Mouse (Mus musculus) right cerebral cortex, adult 2 months (tissue): ENCODE data around the gene Kpna6.
A peak's percentile ranks its signal among the peaks of the same experiment; 100 is the strongest.

Experiments
- DNase-seq, 2 experiments: peaks; one replicate each; pipeline ENCODE4 v3.0.0; 2021 to 2022; ENCODE audit warnings: low spot score in 2 of 2

Gene Kpna6

DNA sequence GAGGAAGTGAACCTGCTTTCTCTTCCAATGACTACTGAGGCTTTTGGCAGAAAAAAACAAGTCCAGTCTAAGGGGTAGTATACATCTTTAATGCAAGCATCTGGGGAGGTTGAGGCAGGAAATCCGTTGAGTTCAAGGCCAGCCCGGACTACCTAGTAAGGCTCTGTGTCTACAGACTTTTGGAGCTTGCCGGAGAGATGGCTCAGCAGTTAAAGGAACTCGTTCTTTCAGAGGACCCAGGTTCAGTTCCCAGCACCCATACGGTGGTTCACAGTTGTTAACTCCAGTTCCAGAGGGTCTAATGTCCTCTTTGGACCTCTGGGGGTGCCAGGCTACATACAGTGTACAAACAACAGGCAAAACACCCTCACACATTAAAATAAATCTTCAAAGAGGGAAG lies 54.5 kb downstream of the Kpna6 start:
- no peak for DNase-seq

DNA sequence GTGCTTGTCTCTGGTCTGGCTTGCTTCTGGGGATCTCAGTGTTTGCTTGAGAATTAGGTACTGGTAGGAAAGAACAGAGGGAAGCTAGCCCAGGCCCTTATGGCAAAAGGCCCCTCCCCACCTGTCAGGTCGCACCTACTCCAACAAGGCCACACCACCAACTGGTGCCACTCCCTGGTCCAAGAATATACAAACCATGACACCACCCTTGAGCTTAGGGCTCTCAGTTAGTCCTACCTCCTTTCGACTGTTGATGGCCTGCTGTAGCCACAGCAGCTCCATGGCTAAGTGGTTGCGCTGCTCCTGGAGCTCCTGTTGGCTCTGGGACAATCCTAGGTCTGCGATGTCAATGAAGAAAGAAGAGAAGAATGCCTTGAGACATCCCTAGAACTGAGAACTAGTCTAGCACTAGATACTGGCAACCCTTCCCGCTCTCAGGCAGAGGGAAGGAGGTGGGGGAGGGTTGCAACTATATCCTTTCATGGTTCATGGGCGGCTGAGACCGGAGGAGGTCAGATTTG lies 55.4 kb downstream of the Kpna6 start:
- no peak for DNase-seq

DNA sequence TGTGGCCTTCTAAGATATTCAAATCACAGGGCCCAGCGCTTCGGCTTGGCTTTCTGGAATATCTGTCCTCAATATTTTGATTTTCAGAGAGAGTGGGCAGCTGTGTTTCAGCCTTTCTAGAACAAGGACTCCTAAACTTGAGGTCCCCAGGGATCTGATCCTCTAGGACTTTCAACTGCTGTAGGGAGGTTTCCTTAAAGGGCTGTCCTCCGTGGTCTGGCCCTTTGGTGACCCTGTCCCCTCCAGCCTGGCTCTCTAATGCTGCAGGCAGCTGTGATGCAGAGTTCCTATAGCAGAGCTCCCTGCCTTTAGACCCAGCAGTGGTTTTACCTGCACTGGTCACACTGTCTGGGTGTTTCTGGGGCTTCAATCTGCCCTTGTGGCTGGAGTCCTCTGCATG lies 55.9 kb downstream of the Kpna6 start:
- no peak for DNase-seq

DNA sequence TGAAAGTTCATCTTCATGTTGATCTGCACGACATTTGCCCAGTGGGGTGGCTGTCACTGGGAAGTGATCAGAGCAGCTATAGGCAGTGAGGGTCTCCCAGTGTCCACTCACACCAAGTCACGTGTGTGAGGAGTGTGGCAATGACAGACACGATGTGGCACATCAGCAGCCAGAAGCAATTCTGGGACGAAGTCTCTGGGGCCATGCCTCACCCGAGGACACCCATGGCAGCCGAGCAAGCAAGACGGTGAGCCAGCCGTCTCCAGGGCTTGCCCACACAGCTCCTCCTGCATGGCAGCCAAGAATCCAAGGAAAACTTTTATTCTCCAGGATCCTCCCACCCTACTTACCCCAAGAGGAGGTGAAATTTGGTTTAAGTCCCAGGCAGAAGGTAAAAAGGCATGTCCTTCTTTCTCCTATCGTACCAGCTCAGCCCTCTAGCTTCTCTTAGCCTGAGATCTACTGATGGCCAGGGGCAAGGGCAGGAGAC lies 56.7 kb downstream of the Kpna6 start:
- DNase-seq = no peak

DNA sequence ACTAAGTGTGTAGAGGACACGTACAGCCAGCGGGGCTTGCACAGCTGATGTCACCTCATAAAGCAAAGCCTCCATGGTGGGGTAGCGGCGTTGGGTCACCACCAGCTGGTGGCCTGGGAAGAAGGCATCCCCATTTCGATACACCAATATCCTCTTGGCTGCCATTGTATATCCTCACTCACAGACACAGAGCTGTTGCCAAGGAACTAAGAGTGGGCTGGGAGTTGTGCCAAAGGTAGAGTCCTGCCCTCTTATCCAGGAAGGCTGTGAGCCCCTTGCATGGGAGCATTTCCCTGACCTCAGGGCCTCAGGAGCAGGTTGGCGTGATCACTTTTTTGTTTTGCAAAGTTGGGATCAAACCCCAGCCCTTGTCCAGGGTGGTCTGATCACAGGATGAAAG lies 58.5 kb downstream of the Kpna6 start, which contains the start of gene Dcdc2b:
TSS of gene Dcdc2b (minus strand) at position 165 of the 400 bp plus-strand sequence.
- DNase-seq = no peak

DNA sequence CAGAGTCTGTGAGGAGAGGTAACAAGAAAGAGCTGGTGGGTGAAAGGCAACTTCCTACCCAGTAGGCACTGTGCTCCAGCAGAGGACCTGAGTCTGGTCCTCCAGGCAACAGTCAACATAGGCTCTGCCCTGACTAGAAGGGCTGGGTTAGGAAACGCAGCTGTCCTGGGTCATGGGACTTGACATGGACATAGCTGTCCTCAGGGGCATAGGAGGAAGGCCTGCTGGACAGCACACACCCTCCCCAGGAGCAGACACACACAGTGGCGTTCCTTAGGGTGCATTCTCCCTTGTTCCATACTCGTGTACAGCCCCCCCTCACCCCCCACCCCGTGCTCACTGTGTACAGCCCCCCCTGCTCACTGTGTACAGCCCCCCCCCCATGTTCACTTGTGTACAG lies 62.1 kb downstream of the Kpna6 start:
- no peak for DNase-seq

DNA sequence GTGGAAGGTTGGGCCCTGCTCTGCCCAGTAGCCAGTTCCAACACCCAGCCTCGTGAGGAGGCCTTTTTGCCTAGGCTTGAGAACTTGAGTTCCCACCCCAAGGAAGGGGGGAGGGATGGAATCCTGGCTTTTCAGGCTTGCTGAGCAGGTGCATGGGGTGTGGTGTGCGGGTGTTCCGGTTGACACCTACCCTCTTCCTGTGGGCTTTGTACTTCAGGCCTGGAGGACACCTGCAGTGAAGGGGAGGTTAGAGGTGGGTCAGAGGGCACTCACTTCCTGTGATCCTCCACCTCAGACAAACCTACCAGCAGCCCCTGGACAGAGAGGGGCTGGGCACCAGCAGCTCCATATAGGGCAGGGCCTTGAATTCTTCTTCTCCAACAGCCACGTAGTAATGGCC lies 62.5 kb downstream of the Kpna6 start:
- no peak for DNase-seq

DNA sequence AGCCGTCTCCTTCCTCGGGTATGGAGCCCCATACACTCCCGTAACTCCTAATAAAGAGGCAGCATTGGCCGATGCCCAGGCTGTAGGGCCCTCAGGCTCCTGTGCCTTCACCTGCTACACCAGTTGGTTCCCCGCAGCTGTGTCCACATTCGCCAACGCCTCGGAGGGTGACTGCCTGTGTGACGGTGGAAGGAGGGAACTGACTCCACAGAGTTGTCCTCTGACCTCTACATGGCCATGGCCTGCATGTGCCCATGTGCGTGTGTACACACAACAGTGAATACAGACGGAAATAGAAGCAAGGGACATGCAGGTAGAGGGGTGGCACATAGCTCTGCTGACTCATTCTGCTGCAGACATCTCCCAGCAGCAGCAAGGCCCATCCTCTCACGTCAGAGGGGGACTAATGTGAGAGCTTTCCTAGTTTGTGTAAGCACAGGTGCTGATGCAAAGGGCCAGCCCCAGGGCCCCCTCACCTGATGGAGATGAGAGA lies 63.4 kb downstream of the Kpna6 start:
- DNase-seq = no peak

DNA sequence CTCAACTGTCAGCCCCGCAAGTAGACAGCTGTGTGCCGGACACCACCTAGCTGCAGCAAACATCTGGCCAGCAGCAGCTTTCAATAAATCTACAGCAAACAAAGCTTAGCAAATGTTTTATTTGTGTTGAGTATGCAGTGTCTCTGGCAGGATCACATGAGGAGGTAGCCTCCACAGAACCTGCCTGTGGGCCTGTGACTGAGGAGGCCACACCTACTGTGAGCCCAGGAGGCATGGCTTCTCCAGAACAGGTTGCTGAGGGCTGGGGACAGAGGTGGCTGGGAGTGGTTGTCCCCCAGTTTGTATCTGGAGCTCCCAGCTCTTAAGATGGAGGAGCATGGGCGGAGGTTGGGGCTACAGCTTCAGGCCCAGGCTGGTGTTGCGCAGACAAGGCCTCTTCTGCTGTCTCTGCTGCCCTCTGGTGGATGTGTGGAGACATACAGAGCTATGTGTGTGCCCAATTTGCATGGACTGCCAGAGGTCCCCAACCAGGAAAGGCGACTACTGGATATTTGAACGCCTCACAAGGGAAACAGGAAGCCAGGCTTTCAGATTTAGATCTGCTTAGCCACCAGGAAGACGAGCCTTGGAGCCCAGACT lies 64.0 kb downstream of the Kpna6 start:
- DNase-seq = peak; percentile 82 to 84

DNA sequence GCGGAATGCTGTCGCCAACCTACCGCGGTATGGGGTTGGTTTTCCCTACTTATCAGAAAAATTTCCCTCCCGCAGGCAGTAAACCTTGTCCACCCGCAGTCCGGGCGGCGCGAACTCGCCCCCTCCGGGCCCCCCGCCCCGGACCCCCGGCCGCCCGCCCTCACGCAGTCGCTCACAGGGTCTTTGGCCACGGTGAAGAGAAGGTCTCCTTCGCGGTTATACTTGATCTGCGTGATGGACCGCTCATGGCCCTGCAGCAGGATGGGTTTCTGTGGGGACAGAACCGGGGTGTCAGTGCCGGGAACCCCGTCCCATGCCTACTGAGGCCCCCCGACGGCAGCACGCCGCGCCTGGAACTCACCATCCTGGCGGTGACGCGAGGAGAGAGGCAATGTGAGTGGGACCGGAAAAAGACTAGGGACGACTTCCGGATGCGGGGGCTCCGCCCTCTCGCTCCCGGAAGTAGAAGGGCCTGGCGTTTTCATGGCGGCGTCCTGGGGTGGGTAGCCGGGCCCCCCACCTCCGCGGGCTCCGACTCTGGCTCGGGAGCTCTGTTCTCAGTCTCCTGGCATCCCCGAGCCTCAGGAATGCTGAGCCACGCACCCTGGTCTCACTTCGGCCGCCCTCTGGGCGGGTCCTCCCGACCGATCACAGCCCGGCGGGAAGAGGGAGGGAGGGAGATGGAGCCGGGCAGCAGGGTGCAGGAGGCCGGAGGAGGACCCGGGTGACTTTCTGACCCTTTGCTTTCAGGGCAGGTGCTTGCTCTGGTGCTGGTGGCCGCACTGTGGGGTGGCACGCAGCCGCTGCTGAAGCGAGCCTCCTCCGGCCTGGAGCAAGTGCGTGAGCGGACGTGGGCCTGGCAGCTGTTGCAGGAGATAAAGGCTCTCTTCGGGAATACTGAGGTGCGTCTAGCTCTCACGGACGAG lies 72.1 kb downstream of the Kpna6 start, which contains the start of the genes Eif3i and Tmem234:
TSS of gene Eif3i (minus strand) at position 416 of the 926 bp plus-strand sequence.
TSS of gene Tmem234 (plus strand) at position 436 of the 926 bp plus-strand sequence.
- DNase-seq = peak; percentile 80 to 83
